Mouse (Mus musculus) MEL (cell line): ENCODE measurements at regions not wholly inside any gene's neighbourhood (a gene's known extent, or its start where the extent isn't known, plus 50 kb on each side); places are given as distances from the start of the nearest gene placed in this dataset.

Experiments used
- CTCF ChIP-seq, 3 experiments: IDR thresholded peaks in 2 of 3; conservative IDR thresholded peaks in 1 of 3; 2 replicates each; pipeline ENCODE4 v1.5.1; 2011 to 2012; ENCODE audit warnings: low read length in 3 of 3, low read depth in 2 of 3, mild to moderate bottlenecking in 2 of 3, improper control_type of control experiment in 1 of 3, inconsistent platforms in 1 of 3, mixed read lengths in 1 of 3, moderate library complexity in 1 of 3; ENCODE audit not compliant: control insufficient read depth in 1 of 3, insufficient read depth in 1 of 3, poor library complexity in 1 of 3, severe bottlenecking in 1 of 3
- ETS1 ChIP-seq: IDR thresholded peaks from 2 replicates; pipeline ENCODE4 v1.6.1; 2012; ENCODE audit warnings: low read depth, mild to moderate bottlenecking, inconsistent platforms, low read length, improper control_type of control experiment, moderate library complexity
- POLR2A ChIP-seq, 2 experiments: IDR thresholded peaks; 2 replicates each; pipeline ENCODE4 v1.6.1; 2011 to 2012; ENCODE audit warnings: low read length in 2 of 2, mild to moderate bottlenecking in 2 of 2, control low read depth in 1 of 2, improper control_type of control experiment in 1 of 2, low read depth in 1 of 2, moderate library complexity in 1 of 2; ENCODE audit not compliant: control insufficient read depth in 1 of 2, insufficient read depth in 1 of 2, poor library complexity in 1 of 2
- POLR2AphosphoS2 ChIP-seq: IDR thresholded peaks from 2 replicates; pipeline ENCODE4 v1.6.1; 2011; ENCODE audit warnings: low read length, improper control_type of control experiment
- RAD21 ChIP-seq: IDR thresholded peaks from 2 replicates; pipeline ENCODE4 v1.6.1; 2011; ENCODE audit warnings: mild to moderate bottlenecking, low read depth, low read length, improper control_type of control experiment

- TF ChIP-seq CTCF (IDR thresholded peaks at IDR 0.05 in 2 of 3, conservative IDR thresholded peaks at IDR 0.05 in 1 of 3; ENCODE audit: control insufficient read depth in 1 of 3, insufficient read depth in 1 of 3, low read depth in 2 of 3, low read length in 3 of 3, poor library complexity in 1 of 3, severe bottlenecking in 1 of 3): no peak
- no peak for TF ChIP-seq POLR2AphosphoS2
- TF ChIP-seq RAD21: no peak
- no peak for TF ChIP-seq ETS1
- TF ChIP-seq POLR2A (IDR thresholded peaks at IDR 0.05; ENCODE audit: control insufficient read depth in 1 of 2, insufficient read depth in 1 of 2, low read depth in 1 of 2, low read length in 2 of 2, poor library complexity in 1 of 2): no peak
Measured at GRCm38 (mm10) chr2:108756251-108756650, 524.3 kb upstream of the Kif18a start.
